Mouse (Mus musculus) urinary bladder, adult 2 months (tissue): ENCODE results near the gene Piga. TPM values are rescaled to one million over a fixed set of nuclear protein-coding genes. Genes with fewer than 3 reads are reported as not detected.
A peak's percentile ranks its signal among the peaks of the same experiment; 100 is the strongest.

Source experiments
- DNase-seq: peaks from one replicate; pipeline ENCODE4 v3.0.0; 2022; ENCODE audit warnings: low spot score
- polyA plus RNA-seq: library from polyadenylated mRNA; depleted of rRNA; stranded (reverse); fragments of >200 nt; gene quantifications from 2 replicates; pipeline ENCODE4 v1.2.3, GENCODE M21; 2012; rRNA removed

The Piga gene
- 4.0 and 4.4 TPM in 2 replicates for polyA plus RNA-seq

GRCm38 (mm10) chrX:164419471-164419939 is at the start of gene Piga:
TSS of gene Piga (plus strand) at chrX:164419787.
- peak; percentile 61 for DNase-seq

DNA sequence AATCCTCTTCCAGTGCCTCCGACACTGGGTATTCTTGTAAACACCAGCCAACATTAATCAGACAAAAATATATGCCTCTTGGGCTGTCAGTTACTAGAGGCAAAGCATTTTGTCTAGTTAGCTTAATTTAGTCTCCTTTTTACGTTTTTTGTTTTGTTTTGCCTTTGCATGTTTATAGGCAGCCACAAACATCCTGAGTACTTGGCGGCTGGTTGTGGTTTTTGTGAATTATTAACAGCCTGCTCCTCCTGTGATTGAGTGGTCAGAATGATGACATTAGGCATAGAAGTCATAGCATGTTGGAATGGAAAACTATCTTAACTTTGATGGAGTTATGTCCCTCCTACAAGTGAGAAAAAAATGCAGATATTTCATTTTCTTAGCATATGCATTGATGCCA is 49.0 kb upstream of the Piga start:
- no peak for DNase-seq

DNA sequence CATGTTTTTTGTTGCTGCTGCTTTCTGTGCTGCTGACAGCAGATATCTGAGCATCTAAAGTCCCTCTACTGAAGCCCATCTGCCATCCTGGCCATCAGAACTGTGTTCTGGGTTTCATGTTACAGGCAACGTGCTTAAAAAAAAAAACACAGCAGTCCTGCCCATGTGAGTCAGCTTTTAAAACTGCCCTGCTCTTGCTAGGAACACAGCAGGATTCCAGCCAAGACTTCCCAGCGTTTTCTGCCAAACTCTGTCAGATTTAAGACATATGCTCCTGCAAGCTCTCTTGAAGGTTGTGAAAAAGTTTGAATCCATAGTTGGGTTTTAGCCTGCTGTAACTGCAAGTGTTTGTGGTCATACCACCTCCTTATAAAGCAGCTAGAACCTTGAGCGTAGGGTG is 46.5 kb upstream of the Piga start, which contains the start of gene Vegfd:
Gene Vegfd (plus strand): TSS at position 298 of the 400 bp plus-strand sequence.
- DNase-seq: no peak

DNA sequence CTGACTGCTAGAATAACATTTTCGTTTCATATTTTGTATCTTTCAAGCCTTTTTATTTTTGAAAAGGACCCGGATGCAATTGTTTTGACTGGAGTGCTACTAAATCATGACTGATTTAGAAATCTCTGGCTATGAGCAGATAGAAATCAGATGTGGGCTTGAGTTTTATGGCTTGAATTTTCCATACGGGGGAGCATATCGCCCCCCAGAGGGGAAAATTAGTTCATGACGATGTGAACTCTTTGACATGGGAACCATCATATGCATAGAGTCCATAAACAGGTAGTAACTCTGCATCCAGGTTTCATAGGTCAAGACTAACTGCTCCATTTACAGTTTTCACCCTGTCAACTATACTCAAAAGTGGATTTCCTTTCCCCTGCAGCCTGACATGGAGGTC is 45.0 kb upstream of the Piga start:
- DNase-seq: no peak

DNA sequence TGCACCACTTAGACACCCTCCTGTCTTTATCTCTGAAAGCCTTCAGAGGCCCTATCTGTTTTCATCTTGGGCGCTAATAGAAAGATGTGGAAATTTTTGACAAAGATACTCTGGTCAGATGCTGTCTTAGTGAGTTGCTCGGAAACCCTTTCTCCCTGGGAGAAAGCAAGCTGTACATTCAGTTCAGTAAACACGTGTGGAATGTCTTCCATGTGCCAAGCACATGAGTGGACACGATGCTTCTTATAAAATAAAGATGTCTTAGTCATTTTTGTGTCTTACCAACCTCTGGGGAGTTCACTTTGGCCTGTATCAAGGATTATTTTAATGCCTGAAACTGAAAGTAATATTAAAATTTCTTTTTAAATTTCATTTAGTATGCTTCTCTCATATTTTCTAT is 39.9 kb upstream of the Piga start:
- DNase-seq: no peak

- peak; percentile 48 for DNase-seq
These were observed 37.8 kb upstream of the Piga start for GRCm38 (mm10) chrX:164381618-164382408.

DNA sequence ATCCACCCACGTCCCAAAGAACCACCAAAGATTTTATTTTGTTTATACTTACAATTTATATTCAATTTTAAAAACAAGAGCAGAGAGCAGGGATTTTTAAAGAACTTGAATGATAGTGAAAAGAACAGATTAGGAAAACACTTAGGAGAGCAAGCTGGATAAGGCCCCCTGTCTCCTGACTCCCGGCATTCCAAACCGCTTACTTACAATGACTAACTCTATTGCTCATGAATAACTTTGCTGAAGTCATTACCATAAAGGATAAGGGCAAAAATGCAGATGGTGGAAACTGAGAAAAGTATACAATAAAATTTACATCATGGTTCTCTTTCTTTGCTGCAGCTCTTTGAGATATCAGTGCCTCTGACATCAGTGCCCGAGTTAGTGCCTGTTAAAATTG is 25.5 kb upstream of the Piga start:
- DNase-seq: no peak

DNA sequence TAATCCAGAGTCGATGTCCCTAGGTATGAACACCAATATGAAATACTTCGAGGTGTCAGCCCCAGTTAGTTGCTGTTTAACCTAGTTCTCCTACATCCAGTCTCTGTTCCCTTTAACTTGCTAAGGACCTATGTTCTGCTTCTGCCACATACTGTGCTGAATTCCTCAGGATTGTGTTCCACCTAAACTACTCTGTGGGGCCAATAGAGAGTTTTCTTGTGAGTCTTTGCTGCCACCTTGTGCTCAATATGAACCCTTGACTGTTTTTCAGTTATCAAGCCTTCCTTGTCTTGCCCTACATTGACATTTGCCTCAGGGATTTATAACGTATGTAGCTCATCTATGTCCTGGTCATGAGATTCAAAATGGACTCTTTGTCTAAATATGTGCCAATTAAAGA is 21.1 kb upstream of the Piga start:
- no peak for DNase-seq

- DNase-seq: no peak
These were observed 14.4 kb upstream of the Piga start for GRCm38 (mm10) chrX:164405080-164405649.

DNA sequence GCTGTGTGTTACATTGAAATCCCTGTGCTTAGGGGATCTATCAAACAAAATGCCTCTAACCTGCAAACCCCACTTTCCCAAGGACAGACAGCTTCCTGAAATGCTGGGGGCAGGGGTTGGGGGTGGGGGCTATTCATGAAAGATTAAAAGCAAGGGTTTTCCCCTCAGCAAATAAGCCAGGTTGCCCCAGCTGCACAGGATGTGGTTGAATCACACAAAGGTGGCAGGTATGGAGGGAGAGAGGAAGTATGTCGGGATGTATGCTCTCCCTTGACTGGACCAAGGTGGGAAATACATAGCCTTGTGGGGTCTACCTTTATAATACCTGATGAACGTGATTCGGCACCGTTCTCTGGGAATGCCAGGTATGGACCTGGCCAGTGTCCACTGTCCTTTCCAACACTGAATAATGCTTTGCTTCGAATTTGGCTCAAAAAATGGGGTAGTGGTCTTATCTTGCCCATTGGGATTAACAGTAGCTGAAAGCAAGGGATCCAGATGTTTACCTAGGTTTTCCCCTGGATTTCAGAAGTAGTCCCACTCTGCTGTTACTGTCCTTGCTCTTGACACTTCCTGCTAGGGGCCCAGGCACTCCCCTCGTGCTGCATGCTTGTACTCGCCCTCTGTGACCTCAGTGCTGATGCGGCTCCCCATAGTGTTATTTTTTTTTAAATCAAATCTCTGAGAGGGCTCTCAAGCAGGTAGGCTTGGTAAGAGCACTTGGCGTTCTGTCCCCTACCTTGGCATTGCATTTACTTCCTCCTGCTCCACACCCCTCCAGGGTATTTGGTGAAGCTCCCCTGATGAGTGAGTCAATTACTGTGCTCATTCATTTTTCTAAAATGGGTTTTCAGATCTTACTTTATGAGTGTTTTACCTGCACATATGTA is 13.2 kb upstream of the Piga start:
- DNase-seq: no peak

DNA sequence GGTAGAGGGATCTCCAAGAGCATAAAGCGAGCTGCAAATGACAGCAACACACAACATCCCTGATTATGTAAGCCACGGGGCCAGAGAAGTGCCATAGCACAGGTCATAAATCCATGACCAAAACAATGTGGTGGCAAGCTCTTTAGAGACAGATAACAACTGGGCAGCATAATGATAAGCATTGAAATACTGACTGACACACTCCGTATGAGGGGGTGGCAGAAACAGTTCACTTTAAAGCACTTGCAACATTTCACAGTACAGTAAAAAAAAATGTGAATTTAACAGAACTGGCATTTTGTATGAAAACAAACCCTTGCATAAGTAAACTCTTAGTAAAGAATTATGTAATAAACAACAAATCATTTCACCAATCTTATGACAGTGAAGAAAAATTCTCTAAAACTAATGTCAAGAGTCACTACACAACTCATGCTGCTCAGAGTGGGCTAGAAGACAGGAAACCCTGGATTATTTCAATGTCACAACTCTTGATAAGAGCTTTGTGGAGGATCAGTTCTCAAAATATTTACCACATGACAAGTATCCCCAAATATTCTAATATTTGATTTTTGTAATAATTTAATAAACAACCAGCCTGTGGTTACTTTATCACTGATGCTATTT is 11.2 kb upstream of the Piga start:
- no peak for DNase-seq

- DNase-seq: no peak
These were observed 9.0 kb upstream of the Piga start for GRCm38 (mm10) chrX:164410562-164410961.

DNA sequence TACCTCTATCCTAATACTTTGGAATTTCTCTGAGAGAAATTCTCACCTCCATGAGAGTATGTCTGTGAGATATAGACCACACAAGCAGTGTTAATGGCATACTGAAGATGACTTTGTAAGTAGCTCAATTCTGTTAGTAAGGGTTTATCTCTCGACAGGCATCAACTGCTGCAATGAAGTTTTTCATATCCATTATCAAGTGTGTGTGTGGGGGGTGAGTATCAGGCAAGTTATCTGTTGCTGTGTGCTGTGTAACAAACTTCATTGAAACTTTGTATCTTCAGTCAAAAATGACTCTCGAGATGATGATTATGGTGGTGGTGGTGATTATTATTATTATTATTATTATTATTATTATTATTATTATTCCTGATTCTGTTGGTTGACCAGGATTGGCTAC is 2.8 kb upstream of the Piga start:
- DNase-seq: no peak

- DNase-seq: no peak
These were observed 1.6 kb upstream of the Piga start for GRCm38 (mm10) chrX:164418008-164418407.

- DNase-seq: no peak
These were observed 368 bp downstream of the Piga start for GRCm38 (mm10) chrX:164419955-164420354.

DNA sequence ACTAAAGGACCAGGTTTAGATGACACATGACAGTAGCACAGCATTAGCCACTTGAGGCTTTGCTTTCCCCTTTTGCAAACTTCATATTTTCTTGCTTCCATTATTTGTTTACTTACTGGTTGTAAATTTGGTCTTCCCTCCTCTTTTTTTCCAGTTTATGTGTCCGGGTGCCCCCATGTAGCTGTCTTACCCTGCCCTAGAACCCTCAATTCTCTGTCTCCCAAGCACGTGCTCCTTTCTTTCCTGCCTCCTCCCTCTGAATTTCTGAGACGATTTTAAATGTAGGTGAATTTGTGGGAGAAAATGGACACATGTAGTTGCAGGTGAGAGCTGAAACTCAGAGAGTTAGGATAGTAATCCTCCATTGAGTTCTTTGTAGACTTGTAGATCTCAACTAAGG is 931 bp downstream of the Piga start:
- no peak for DNase-seq

GRCm38 (mm10) chrX:164424821-164425220 is 5.2 kb downstream of the Piga start:
- DNase-seq: no peak

GRCm38 (mm10) chrX:164427295-164427694 is 7.7 kb downstream of the Piga start:
- DNase-seq: no peak

- no peak for DNase-seq
These were observed 8.6 kb downstream of the Piga start for GRCm38 (mm10) chrX:164428224-164428623.

DNA sequence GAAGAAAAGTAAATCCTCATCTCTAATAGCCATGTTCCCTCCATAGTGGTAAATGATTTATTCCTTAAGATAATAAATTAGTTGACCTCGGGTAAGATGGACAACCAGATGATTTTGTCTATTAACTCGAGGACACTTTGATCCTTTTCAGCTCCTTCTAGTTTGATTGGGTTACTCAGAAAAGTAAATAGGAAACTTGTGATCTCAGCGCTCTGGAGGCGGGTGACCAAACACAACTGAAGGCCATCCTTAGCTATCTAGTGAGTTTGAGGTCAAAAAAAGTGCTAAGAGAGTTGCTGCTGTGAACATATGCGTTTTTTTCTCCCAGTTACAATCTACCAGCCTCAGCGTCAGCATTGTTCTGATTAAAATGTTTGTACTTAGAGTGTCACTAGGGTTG is 11.0 kb downstream of the Piga start:
- DNase-seq: no peak

GRCm38 (mm10) chrX:164431133-164431532 is 11.5 kb downstream of the Piga start:
- no peak for DNase-seq

GRCm38 (mm10) chrX:164431541-164431940 is 12.0 kb downstream of the Piga start:
- no peak for DNase-seq
